Mouse (Mus musculus) layer of hippocampus, adult 18-20 months (tissue): ENCODE data around the gene Kcnc4. TPM values are rescaled to one million over a fixed set of nuclear protein-coding genes. Genes with fewer than 3 reads are reported as not detected.

Source experiments
- total RNA-seq, 2 experiments: library from RNA; stranded (reverse); gene quantifications; 2 replicates each; pipeline ENCODE4 v1.2.3; 2021

Kcnc4 gene
- total RNA-seq, 2 experiments from 2014 or later = 59.7 to 70.6 TPM

Other genes starting within 250 kb of the Kcnc4 start
- not detected for gene Cym, start 237.8 kb downstream of the Kcnc4 start, total RNA-seq
- not detected for gene A630076J17Rik, start 228.9 kb downstream of the Kcnc4 start, total RNA-seq
- gene Prok1, start 219.8 kb downstream of the Kcnc4 start, total RNA-seq = under 1 TPM in 1 of 2 experiments, not detected in 1; 0.20 TPM
- gene Lamtor5, start 180.7 kb downstream of the Kcnc4 start, total RNA-seq = 10 to 100 TPM; 64.6 to 66.1 TPM
- gene Slc16a4, start 168.3 kb downstream of the Kcnc4 start, total RNA-seq = under 1 TPM; 0.43 to 0.77 TPM
- 10 to 100 TPM; 26.2 to 27.1 TPM for gene Rbm15, start 125.9 kb downstream of the Kcnc4 start, total RNA-seq
- 100 to 1,000 TPM; 278 to 282 TPM for gene Slc6a17, start 58.5 kb upstream of the Kcnc4 start, total RNA-seq
- not detected for gene Ubl4b, start 95.5 kb upstream of the Kcnc4 start, total RNA-seq
- under 1 TPM; 0.41 to 0.42 TPM for gene Alx3, start 135.5 kb upstream of the Kcnc4 start, total RNA-seq
- gene Gm10961, start 171.8 kb upstream of the Kcnc4 start, total RNA-seq = not detected
- gene Strip1, start 172.1 kb upstream of the Kcnc4 start, total RNA-seq = 10 to 100 TPM; 70.4 to 76.2 TPM
- gene Ahcyl1, start 237.0 kb upstream of the Kcnc4 start, total RNA-seq = 100 to 1,000 TPM; 323 to 325 TPM